28 mouse cellular contexts compared by ENCODE assay signal in genomic region chr1:83285866-83286265, GRCm38 (mm10).
"Had no signal": no experiment of that assay in that cellular context is flagged by ENCODE, and none has a peak within 500 bp of the region (broad histone marks: within the 10 kb centered on the region; RNA-seq: fewer than 3 reads in every experiment).

No protein-coding gene starts in this region.

- H3K27ac ChIP-seq: gastrocnemius, adult 2 months; heart, embryonic 10.5 days; heart, embryonic 13.5 days; heart, embryonic 15.5 days; hindbrain, embryonic 13.5 days; hindbrain, embryonic 15.5 days; hindbrain, postnatal 0 days; kidney, embryonic 15.5 days; kidney, postnatal 0 days; limb, embryonic 10.5 days; limb, embryonic 12.5 days; liver, embryonic 13.5 days; liver, embryonic 15.5 days had no signal

- H3K4me1 ChIP-seq: heart, embryonic 10.5 days; heart, embryonic 13.5 days; heart, embryonic 15.5 days; hindbrain, embryonic 13.5 days; hindbrain, embryonic 15.5 days; kidney, embryonic 15.5 days; limb, embryonic 10.5 days; limb, embryonic 12.5 days; liver, embryonic 13.5 days; liver, embryonic 15.5 days had no signal

- H3K36me3 ChIP-seq: heart, embryonic 15.5 days; hindbrain, embryonic 13.5 days; hindbrain, embryonic 15.5 days; kidney, embryonic 15.5 days; limb, embryonic 10.5 days; limb, embryonic 12.5 days; liver, embryonic 13.5 days; liver, embryonic 15.5 days had no signal

- H3K9me3 ChIP-seq: heart, embryonic 10.5 days; heart, embryonic 13.5 days; heart, embryonic 15.5 days; hindbrain, embryonic 13.5 days; hindbrain, embryonic 15.5 days; kidney, embryonic 15.5 days; limb, embryonic 10.5 days; limb, embryonic 12.5 days; liver, embryonic 13.5 days; liver, embryonic 15.5 days had no signal

- H3K4me3 ChIP-seq: gastrocnemius, adult 2 months; heart, embryonic 10.5 days; heart, embryonic 13.5 days; heart, embryonic 15.5 days; hindbrain, embryonic 13.5 days; hindbrain, embryonic 15.5 days; kidney, embryonic 15.5 days; limb, embryonic 10.5 days; limb, embryonic 12.5 days; liver, embryonic 13.5 days; liver, embryonic 15.5 days had no signal

- DNase-seq: gastrocnemius, adult 2 months; gastrocnemius, postnatal 10 days; gastrocnemius, postnatal 25 days; heart, adult 18-20 months; heart, postnatal 14 days; heart, postnatal 36 days; kidney, adult 11 months; kidney, adult 2 months; kidney, adult 9 months; kidney, postnatal 14 days; kidney, postnatal 36 days; layer of hippocampus, adult 9-11 months; layer of hippocampus, postnatal 36 days; liver; liver, embryonic 13.5 days had no signal

- H3K27me3 ChIP-seq: heart, embryonic 13.5 days; heart, embryonic 15.5 days; hindbrain, embryonic 13.5 days; hindbrain, embryonic 15.5 days; kidney, embryonic 15.5 days; limb, embryonic 12.5 days; liver, embryonic 13.5 days; liver, embryonic 15.5 days had no signal

- ATAC-seq: hindbrain, postnatal 0 days; intestine, embryonic 16.5 days had no signal

- H3K4me2 ChIP-seq: heart, embryonic 13.5 days; heart, embryonic 15.5 days; hindbrain, embryonic 13.5 days; hindbrain, embryonic 15.5 days; kidney, embryonic 15.5 days; limb, embryonic 12.5 days; liver, embryonic 11.5 days; liver, embryonic 13.5 days; liver, embryonic 15.5 days had no signal

- H3K9ac ChIP-seq: heart, embryonic 13.5 days; heart, embryonic 15.5 days; hindbrain, embryonic 13.5 days; hindbrain, embryonic 15.5 days; kidney, embryonic 15.5 days; limb, embryonic 12.5 days; liver, embryonic 13.5 days; liver, embryonic 15.5 days had no signal
